Mouse (Mus musculus): ENCODE results near the gene Hps3.
"Not testable (repeated sequence)": the region's sequence is repeated elsewhere in the genome, so short reads cannot be mapped to it uniquely, and the experiment has no call there.

Gene Hps3

DNA sequence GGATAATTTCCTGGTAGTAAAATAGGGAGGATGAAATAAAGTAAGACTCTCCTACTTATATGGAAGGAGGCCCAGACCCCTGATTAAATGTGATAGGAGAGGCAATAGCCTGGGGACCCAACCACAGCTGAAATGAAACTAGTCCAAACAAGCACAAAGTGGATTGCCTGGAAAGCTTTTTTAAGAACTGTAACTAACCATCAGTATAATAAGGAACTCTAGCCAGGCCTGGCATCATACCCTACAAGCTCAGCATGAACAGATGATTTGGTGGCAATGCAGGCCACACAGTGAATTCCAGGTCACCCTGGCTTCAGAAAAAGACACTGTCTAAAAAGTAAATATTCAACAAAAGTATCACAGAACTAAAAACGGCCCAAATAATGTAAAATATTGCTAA, 29.5 kb downstream of the Hps3 start:
- no peak for DNase-seq (ENCODE audit: low spot score)

DNA sequence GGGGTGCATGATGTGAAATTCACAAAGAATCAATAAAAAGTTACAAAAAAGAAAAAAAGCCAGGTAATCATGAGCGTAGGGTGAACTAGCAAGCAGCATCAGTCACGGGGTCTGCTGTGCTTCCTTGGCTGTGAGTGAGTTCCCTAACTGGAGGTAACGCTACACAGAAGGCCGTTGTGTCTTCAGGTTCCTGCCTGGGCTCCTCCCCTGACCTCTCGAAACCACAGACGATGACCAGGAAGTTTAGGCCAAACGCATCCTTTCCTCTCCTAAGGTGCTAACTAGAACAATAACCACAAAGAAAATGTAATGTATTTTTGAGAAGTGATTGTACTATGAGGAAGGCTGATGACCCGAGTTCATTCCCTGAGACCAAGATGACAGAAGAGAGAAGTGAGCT, 30.7 kb downstream of the Hps3 start:
- no peak for DNase-seq (ENCODE audit: low spot score)

DNA sequence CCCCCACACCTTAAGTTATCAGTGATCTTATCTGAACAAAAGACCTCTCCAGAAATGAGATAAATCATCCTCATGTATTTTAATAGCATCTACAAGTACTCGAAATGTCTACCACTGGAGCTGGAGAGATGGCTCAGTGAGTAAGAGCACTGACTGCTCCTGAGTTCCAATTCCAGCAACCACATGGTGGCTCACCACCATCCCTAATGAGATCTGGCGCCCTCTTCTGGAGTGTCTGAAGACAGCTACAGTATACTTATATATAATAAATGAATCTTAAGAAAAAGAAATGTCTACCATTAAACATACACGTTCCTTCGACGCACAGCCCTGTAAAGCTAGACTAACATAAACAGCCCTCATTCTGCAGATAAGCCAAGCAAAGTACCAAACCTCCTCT, 32.3 kb downstream of the Hps3 start:
- no peak for DNase-seq (ENCODE audit: low spot score)

GRCm38 (mm10) chr3:20000806-20001205, 34.3 kb downstream of the Hps3 start:
- no peak for DNase-seq (ENCODE audit: low spot score)

DNA sequence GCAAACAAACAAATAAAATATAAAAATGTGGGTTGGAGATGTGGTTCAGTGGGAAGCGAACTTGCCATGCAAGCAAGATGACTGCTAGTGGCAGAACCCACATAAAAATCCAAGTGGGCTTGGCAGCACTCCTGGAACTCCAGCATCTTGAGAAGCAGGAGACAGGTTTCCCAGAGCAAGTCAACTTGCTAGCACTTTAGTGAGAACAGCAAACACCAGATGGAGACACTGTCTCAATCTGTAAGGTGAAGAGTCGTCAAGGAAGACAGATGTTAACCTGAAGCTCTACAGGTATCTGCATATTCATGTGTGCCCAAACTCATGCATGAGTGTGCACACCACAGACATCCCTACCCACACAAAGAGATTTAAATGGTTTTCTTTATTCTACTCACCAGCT, 35.6 kb downstream of the Hps3 start:
- no peak for DNase-seq (ENCODE audit: low spot score)

DNA sequence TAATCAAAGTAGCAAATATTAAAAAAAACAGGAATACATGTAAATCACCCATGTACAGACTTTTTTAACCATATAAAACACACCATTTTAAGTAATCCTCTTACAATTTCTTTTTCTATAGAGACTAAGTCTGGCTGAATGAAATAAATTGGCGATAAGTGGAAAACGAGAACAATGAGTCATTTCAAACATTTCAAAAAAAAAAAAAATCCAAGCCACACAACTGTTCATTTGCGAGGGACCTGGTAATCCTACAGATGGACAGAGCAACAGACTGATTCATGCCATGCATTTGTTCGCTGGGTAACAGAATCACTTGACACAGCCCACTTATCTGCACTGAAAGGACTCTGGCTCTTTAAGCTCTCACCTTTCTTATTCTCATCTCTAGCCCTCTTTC, 42.7 kb downstream of the Hps3 start:
- no peak for DNase-seq (ENCODE audit: low spot score)

DNA sequence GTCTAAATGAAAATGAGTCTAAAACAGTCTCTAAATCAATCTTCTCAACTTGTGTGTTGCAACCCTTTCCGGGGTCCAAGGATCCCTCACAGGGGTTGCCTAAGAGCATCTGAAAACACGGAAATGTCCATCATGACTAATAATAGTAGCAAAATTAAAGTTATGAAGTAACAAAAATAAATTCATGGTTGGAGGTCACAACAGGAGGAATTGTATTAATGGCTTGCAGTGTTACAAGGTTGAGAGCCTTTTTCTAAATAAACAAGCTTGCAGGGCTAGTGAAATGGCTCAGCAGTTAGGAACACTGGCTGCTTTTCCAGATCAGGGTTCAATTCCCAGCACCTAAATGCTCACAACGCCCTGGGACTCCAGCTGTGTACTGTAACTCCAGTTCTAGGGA, 45.1 kb downstream of the Hps3 start:
- DNase-seq (ENCODE audit: low spot score) = no peak

GRCm38 (mm10) chr3:19986123-19986522, 49.0 kb downstream of the Hps3 start:
- DNase-seq (ENCODE audit: low spot score) = no peak

GRCm38 (mm10) chr3:19982846-19983245, 52.3 kb downstream of the Hps3 start:
- DNase-seq (ENCODE audit: low spot score) = no peak

GRCm38 (mm10) chr3:19981156-19981555, 54.0 kb downstream of the Hps3 start:
- no peak for DNase-seq (ENCODE audit: low spot score)

- peak; percentile 61 for DNase-seq (ENCODE audit: low spot score)
These were observed 56.6 kb downstream of the Hps3 start for GRCm38 (mm10) chr3:19978474-19978873.

DNA sequence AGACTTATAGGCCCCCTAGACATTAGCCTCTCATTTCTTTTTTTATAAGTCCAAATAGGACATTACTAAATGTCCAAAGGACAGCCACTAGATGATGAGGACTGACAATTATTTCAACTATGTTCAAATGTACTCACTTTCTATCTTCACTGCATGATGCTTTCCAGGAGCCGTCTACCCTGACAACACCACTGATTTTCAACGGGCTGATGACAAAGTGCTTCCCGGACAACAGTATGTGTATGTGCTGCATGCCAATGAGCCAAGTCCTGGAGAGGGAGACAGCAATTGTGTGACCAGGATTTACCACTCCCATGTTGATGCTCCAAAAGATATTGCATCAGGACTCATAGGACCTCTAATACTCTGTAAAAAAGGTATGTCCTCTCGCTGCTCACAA, 69.0 kb downstream of the Hps3 start:
- DNase-seq (ENCODE audit: low spot score) = no peak

- no peak for DNase-seq (ENCODE audit: low spot score)
These were observed 69.9 kb downstream of the Hps3 start for GRCm38 (mm10) chr3:19965239-19965638.

- DNase-seq (ENCODE audit: low spot score) = no peak
These were observed 70.4 kb downstream of the Hps3 start for GRCm38 (mm10) chr3:19964625-19965188.

DNA sequence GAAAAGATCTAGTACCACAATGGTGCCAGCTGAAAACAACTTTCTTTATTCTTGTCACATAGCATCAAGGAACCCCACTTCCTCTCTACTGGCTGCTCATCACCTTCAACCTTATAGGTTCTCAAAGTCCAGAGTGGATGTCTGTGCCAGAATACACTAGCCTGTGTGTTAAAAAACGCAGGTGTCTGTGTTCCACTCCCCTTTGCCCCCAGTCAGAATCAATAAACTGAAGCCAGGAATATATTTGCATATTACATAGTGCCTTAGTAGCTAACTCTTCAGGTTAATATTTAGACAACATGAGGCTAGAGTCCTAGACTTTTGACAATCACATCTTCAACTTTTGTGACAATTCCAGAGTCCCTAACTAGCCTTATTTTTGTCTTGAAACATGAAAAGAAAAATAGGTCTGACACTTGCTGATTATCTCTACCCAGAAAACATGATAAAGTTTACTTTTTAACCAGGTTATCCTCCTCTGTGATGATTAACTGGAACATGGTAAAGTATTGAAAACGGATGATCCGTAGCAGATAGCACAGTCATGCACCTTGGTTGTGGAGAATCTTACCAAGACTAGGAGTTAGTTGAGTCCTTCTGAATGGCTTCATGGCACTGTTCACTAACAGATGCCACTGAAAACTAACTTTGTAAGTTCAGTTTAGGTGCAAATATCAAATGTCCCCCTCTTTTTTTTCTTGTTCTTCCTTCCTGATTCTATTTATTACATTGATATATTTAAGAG, 72.2 kb downstream of the Hps3 start:
- no peak for DNase-seq (ENCODE audit: low spot score)

DNA sequence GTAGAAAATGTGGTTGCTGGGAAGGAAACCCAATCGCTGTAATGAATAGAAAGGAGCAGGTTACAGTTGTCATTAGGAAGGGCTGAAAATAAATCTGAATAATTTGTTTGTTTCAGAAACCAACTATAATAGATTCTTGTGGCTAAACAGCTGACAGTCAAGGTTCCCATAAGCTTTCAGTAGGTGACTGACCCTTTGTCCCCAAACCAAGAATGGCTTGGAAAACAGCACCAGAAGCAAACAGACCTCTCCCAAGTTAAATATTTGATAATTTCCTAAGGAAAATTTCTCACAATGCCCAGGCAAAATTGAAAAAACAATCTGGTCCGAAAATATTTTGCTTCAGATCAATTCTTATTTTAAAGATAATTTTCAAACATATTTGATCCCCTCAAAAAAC, 73.8 kb downstream of the Hps3 start:
- DNase-seq (ENCODE audit: low spot score) = no peak

GRCm38 (mm10) chr3:19960570-19961114, 74.5 kb downstream of the Hps3 start:
- DNase-seq (ENCODE audit: low spot score) = no peak

DNA sequence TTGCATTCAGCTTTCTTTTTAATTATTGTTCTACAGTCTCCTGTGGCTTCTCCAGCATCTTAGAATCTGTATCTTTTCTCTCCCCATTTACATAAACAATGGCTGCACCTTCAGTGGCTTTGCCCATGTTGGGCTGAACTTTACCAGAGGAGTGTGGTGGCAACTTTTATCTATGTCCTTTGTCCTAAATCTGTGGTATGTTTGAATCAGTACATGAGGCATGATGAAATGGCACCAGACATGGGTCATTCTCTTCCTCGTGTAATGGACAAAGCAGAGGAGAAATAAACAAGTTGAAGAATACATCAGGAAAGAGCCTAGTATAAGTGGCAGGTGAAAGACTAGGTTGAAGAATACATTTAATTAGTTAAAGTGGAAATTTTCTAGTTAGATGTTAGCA, 76.1 kb downstream of the Hps3 start:
- no peak for DNase-seq (ENCODE audit: low spot score)

GRCm38 (mm10) chr3:19958031-19958430, 77.1 kb downstream of the Hps3 start:
- no peak for DNase-seq (ENCODE audit: low spot score)

- no peak for DNase-seq (ENCODE audit: low spot score)
These were observed 78.2 kb downstream of the Hps3 start, which contains the start of gene Cp for GRCm38 (mm10) chr3:19956885-19957284. Gene Cp (plus strand): TSS chr3:19957054.

GRCm38 (mm10) chr3:19953865-19954264, 81.2 kb downstream of the Hps3 start:
- DNase-seq (ENCODE audit: low spot score) = peak; percentile 44

DNA sequence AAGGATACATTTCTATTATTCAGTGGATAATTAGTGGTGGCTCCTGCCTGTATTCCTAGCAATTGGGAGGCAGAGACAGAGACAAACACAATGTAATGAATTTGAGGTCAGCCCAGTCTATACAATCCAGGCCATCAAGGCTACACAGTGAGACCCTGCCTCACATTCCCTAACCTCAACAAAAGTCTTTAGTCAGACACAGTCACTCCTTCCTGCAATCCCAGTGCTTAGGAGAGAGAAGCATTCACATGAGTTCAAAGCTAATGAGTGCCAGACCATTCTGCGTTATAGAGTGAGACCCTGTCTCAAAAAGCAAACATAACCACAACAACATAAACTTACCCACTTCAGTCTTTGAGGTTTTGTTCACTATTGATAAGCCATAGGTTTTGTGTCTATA, 81.7 kb downstream of the Hps3 start:
- DNase-seq (ENCODE audit: low spot score) = no peak

- DNase-seq (ENCODE audit: low spot score) = not testable (repeated sequence)
These were observed 85.7 kb downstream of the Hps3 start for GRCm38 (mm10) chr3:19949401-19949800.

GRCm38 (mm10) chr3:19948552-19948951, 86.6 kb downstream of the Hps3 start:
- no peak for DNase-seq (ENCODE audit: low spot score)

All from yolk sac, embryonic 10.5 days (tissue).